Mouse (Mus musculus) liver, embryonic 13.5 days (tissue): ENCODE results near the gene Mucl3. TPM values are rescaled to one million over a fixed set of nuclear protein-coding genes. Genes with fewer than 3 reads are reported as not detected.

ENCODE experiments used
- ATAC-seq: fragments of 200-750 bp; cut with Nextera tagmentation; 2 replicates; pipeline ENCODE4 v1.8.0; 2017; ENCODE audit warnings: low read depth, mild to moderate bottlenecking, moderate number of reproducible peaks, moderate library complexity
- DNase-seq: peaks from one replicate; pipeline ENCODE4 v3.0.0; 2022
- H3K27ac ChIP-seq: fragments of 300-500 bp; sonication (generic); 2 replicates; pipeline ENCODE4 v1.5.1; 2015; ENCODE audit warnings: moderate library complexity, mild to moderate bottlenecking, inconsistent platforms
- H3K27me3 ChIP-seq: fragments of 300-500 bp; sonication (generic); 2 replicates; pipeline ENCODE4 v1.6.1; 2015; ENCODE audit warnings: mild to moderate bottlenecking, inconsistent platforms
- H3K36me3 ChIP-seq: fragments of 300-500 bp; sonication (generic); 2 replicates; pipeline ENCODE4 v1.6.1; 2015; ENCODE audit warnings: mild to moderate bottlenecking, inconsistent platforms
- H3K4me1 ChIP-seq: fragments of 300-500 bp; sonication (generic); replicated peaks from 2 replicates; pipeline ENCODE4 v1.6.1; 2015; ENCODE audit warnings: inconsistent platforms
- H3K4me2 ChIP-seq: fragments of 300-500 bp; sonication (generic); 2 replicates; pipeline ENCODE4 v1.6.1; 2015; ENCODE audit warnings: inconsistent platforms, mild to moderate bottlenecking, moderate library complexity
- H3K4me3 ChIP-seq: fragments of 300-500 bp; sonication (generic); replicated peaks from 2 replicates; pipeline ENCODE4 v1.5.1; 2015; ENCODE audit warnings: mild to moderate bottlenecking, inconsistent platforms
- H3K9ac ChIP-seq: fragments of 300-500 bp; sonication (generic); 2 replicates; pipeline ENCODE4 v1.6.1; 2015; ENCODE audit warnings: mild to moderate bottlenecking, inconsistent platforms
- H3K9me3 ChIP-seq: fragments of 300-500 bp; sonication (generic); replicated peaks from 2 replicates; pipeline ENCODE4 v1.6.1; 2016; ENCODE audit warnings: inconsistent platforms
- WGBS: fragments of 180-500 bp; shearing (Covaris S2); methylation state at CpG from one replicate; pipeline ENCODE4 v1.1.7; 2015; ENCODE audit not compliant: insufficient replicate concordance; 5-methylcytosine and 5-hydroxymethylcytosine counted together
- polyA plus RNA-seq: library from polyadenylated mRNA; unstranded; fragments of >200 nt; fragmentation: Nextera tagmentation; extraction: Ambion mirVana; gene quantifications from 2 replicates; pipeline ENCODE4 v1.2.1, GENCODE M21; 2015

Mucl3 gene
- polyA plus RNA-seq, 1 experiment from 2014 or later = 0.03 TPM

- Histone ChIP-seq H3K36me3 (peaks cover 14% of the 10 kb centered on the region; the same call in 1 of the 2 replicates), H3K4me3 (no peak overlapping the region), H3K4me1 (peaks cover 32% of the 10 kb centered on the region), H3K27ac (no peak overlapping the region), H3K9me3 (no peaks in the 10 kb centered on the region), H3K4me2 (no peak overlapping the region), H3K9ac (no peak overlapping the region; the same call in 1 of the 2 replicates), H3K27me3 (no peaks in the 10 kb centered on the region)
- ATAC-seq (no peak), DNase-seq (no peak)
- 88% methylated on average over 6 of the region's 6 CpGs for WGBS
Observed at GRCm38 (mm10) chr17:35671846-35672245, 28.4 kb upstream of the Mucl3 start.

GRCm38 (mm10) chr17:35669731-35670130 is 26.2 kb upstream of the Mucl3 start:
- Histone ChIP-seq H3K27me3 (no peaks in the 10 kb centered on the region), H3K36me3 (peaks cover 18% of the 10 kb centered on the region; the same call in 1 of the 2 replicates), H3K27ac (no peak overlapping the region), H3K9ac (no peak overlapping the region), H3K9me3 (no peaks in the 10 kb centered on the region), H3K4me2 (no peak overlapping the region), H3K4me3 (no peak overlapping the region), H3K4me1 (peaks cover 42% of the 10 kb centered on the region)
- DNase-seq (no peak), ATAC-seq (no peak)
- WGBS = 83% methylated on average over 9 of the region's 9 CpGs

GRCm38 (mm10) chr17:35667334-35668065 is 24.0 kb upstream of the Mucl3 start, which contains the start of gene Vars2:
TSS of gene Vars2 (minus strand) at chr17:35667592.
- WGBS = under 1% methylated on average over 61 of the region's 61 CpGs
- H3K9ac ChIP-seq = peak within 1 kb of the TSS; percentile 89
- peaks cover 28% of the 10 kb centered on the region for H3K4me1 ChIP-seq
- peak; percentile 84 for ATAC-seq
- peak; percentile 92 for DNase-seq
- H3K36me3 ChIP-seq = peaks cover 35% of the 10 kb centered on the region
- no peaks in the 10 kb centered on the region for H3K9me3 ChIP-seq
- peak within 1 kb of the TSS; percentile 97 for H3K4me2 ChIP-seq
- H3K27me3 ChIP-seq = no peaks in the 10 kb centered on the region
- H3K4me3 ChIP-seq = peak within 1 kb of the TSS; percentile 81
- peak within 1 kb of the TSS; percentile 69 for H3K27ac ChIP-seq

- 5% methylated on average over 13 of the region's 13 CpGs for WGBS
- ATAC-seq (peak; percentile 29), DNase-seq (no peak)
Observed at GRCm38 (mm10) chr17:35666851-35667256, 23.4 kb upstream of the Mucl3 start.

GRCm38 (mm10) chr17:35665957-35666515 is 22.5 kb upstream of the Mucl3 start:
- Histone ChIP-seq H3K4me2 (peak overlapping the region; percentile 97; the same call in 1 of the 2 replicates), H3K4me1 (peaks cover 23% of the 10 kb centered on the region), H3K36me3 (peaks cover 43% of the 10 kb centered on the region), H3K27me3 (no peaks in the 10 kb centered on the region), H3K27ac (no peak overlapping the region; the same call in 1 of the 2 replicates), H3K9ac (no peak overlapping the region), H3K9me3 (no peaks in the 10 kb centered on the region), H3K4me3 (no peak overlapping the region)
- DNase-seq = no peak
- ATAC-seq = no peak
- 76% methylated on average over 17 of the region's 17 CpGs for WGBS

More at GRCm38 (mm10) chr17:35666851-35667256, 23.4 kb upstream of the Mucl3 start:
- Histone ChIP-seq H3K4me2 (peak overlapping the region; percentile 97), H3K4me3 (peak overlapping the region; percentile 81), H3K4me1 (peaks cover 23% of the 10 kb centered on the region), H3K27me3 (no peaks in the 10 kb centered on the region), H3K36me3 (peaks cover 38% of the 10 kb centered on the region), H3K9me3 (no peaks in the 10 kb centered on the region), H3K27ac (peak overlapping the region; percentile 63), H3K9ac (peak overlapping the region; percentile 89)

- DNase-seq (no peak), ATAC-seq (no peak)
- no peaks in the 10 kb centered on the region for H3K4me1 ChIP-seq
- no peak overlapping the region for H3K4me3 ChIP-seq
- peaks cover 33% of the 10 kb centered on the region for H3K36me3 ChIP-seq
- WGBS = 65% methylated on average over 2 of the region's 2 CpGs
- H3K9ac ChIP-seq = no peak overlapping the region
- no peaks in the 10 kb centered on the region for H3K9me3 ChIP-seq
- no peak overlapping the region for H3K4me2 ChIP-seq
- no peak overlapping the region for H3K27ac ChIP-seq
- peaks cover 4% of the 10 kb centered on the region; the same call in 1 of the 2 replicates for H3K27me3 ChIP-seq
Observed at GRCm38 (mm10) chr17:35653086-35653485, 9.6 kb upstream of the Mucl3 start.

- H3K4me2 ChIP-seq = no peak overlapping the region
- H3K9ac ChIP-seq = no peak overlapping the region
- WGBS = 60% methylated on average over 2 of the region's 2 CpGs
- no peaks in the 10 kb centered on the region for H3K4me1 ChIP-seq
- no peak overlapping the region for H3K4me3 ChIP-seq
- no peaks in the 10 kb centered on the region for H3K36me3 ChIP-seq
- ATAC-seq (no peak), DNase-seq (no peak)
- H3K27me3 ChIP-seq = peaks cover 15% of the 10 kb centered on the region
- no peaks in the 10 kb centered on the region for H3K9me3 ChIP-seq
- H3K27ac ChIP-seq = no peak overlapping the region
Observed at GRCm38 (mm10) chr17:35649429-35649828, 5.9 kb upstream of the Mucl3 start.

- no peak for ATAC-seq
- Histone ChIP-seq H3K27me3 (peaks cover 43% of the 10 kb centered on the region), H3K27ac (no peak overlapping the region), H3K9ac (no peak overlapping the region), H3K4me3 (no peak overlapping the region), H3K4me2 (no peak overlapping the region), H3K9me3 (no peaks in the 10 kb centered on the region), H3K4me1 (0 out of 2 replicates have a peak, but pooled peaks cover 3% of the 10 kb centered on the region), H3K36me3 (no peaks in the 10 kb centered on the region)
- DNase-seq = no peak
- WGBS = 57% methylated on average over 6 of the region's 6 CpGs
Observed at GRCm38 (mm10) chr17:35639352-35639751, 4.1 kb downstream of the Mucl3 start.

- no peak overlapping the region for H3K27ac ChIP-seq
- no peak overlapping the region for H3K9ac ChIP-seq
- ATAC-seq = peak; percentile 45
- H3K9me3 ChIP-seq = no peaks in the 10 kb centered on the region
- 17% methylated on average over 14 of the region's 14 CpGs for WGBS
- DNase-seq = no peak
- H3K4me3 ChIP-seq = no peak overlapping the region
- 0 out of 2 replicates have a peak, but pooled peaks cover 3% of the 10 kb centered on the region for H3K4me1 ChIP-seq
- no peaks in the 10 kb centered on the region for H3K36me3 ChIP-seq
- peaks cover 36% of the 10 kb centered on the region for H3K27me3 ChIP-seq
- no peak overlapping the region for H3K4me2 ChIP-seq
Observed at GRCm38 (mm10) chr17:35638475-35639190, 4.9 kb downstream of the Mucl3 start.

- Histone ChIP-seq H3K36me3 (no peaks in the 10 kb centered on the region), H3K27me3 (peaks cover 30% of the 10 kb centered on the region), H3K4me2 (no peak overlapping the region), H3K4me1 (0 out of 2 replicates have a peak, but pooled peaks cover 3% of the 10 kb centered on the region), H3K9ac (no peak overlapping the region), H3K4me3 (no peak overlapping the region), H3K9me3 (no peaks in the 10 kb centered on the region), H3K27ac (no peak overlapping the region)
- ATAC-seq = no peak
- 28% methylated on average over 5 of the region's 5 CpGs for WGBS
- no peak for DNase-seq
Observed at GRCm38 (mm10) chr17:35636363-35636762, 7.1 kb downstream of the Mucl3 start.

- Histone ChIP-seq H3K27me3 (peaks cover 30% of the 10 kb centered on the region), H3K4me1 (0 out of 2 replicates have a peak, but pooled peaks cover 3% of the 10 kb centered on the region), H3K9ac (no peak overlapping the region), H3K27ac (no peak overlapping the region), H3K36me3 (no peaks in the 10 kb centered on the region), H3K4me3 (peak overlapping the region; percentile 21; the same call in 1 of the 2 replicates), H3K9me3 (no peaks in the 10 kb centered on the region), H3K4me2 (peak overlapping the region; percentile 54)
- no peak for ATAC-seq
- DNase-seq = peak; percentile 17
- 3% methylated on average over 15 of the region's 15 CpGs for WGBS
Observed at GRCm38 (mm10) chr17:35635699-35636111, 7.8 kb downstream of the Mucl3 start.
